Mouse (Mus musculus): Measurements from ENCODE around the gene Ly86.
A peak's percentile ranks its signal among the peaks of the same experiment; 100 is the strongest.

Gene Ly86

DNA sequence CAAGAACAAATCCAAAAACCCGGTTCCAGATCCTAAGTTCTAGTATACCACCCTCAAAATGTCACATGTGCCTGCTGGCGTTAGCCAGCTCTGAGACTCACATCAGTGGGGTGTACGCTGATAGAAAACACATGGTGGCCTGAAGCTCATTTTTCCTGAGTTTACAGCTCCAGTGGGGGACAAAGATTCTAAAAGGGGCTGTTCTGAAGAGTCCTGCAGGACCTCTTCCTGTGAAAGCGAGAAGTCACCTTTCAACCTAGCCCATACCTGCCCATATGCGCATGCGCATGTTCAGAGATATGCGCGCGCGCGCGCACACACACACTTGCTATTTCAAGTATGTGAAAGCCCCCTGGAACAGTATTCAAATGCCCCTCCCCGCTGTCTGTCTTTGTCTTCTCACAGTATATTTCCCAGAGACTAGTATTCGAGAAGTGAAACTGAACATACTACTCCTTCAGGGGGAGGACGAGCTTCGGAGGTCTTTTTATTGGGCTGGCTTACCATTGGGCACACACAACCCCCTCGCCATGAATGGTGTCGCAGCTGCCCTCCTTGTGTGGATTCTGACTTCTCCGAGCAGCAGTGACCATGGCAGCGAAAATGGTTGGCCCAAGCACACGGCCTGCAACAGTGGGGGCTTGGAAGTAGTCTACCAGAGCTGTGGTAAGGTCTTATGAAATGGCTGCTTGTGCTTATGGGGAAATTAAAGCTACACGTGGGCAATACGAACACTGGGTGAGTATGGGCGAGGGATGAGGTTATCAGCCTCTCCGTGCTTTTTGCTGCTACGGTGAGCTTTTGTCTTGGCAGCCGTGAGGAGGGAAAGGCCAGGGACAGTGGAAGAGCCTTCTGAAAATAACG is at the start of gene Ly86:
Gene Ly86 (plus strand): TSS at position 300 of the 864 bp plus-strand sequence.
- no peak for DNase-seq (ENCODE audit: low spot score)

DNA sequence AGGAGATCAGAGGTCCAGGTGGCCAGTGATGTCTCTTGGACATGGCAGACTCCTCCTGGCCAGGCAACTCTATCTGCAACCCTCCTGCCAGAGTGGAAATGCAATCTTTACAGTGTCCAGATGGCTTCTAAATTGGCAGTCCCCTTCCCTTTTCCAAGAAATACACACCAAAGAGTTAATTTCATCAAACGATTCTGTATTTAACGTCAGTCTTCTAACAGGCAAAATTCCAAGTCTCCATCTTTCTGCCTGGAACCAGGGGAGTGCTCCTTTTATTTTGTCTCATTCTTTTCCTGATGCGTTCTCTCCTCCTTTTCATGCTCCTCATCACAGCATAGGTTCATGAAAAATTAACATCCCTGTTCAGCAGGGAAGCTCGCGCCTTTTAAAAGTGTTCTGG is 47.1 kb upstream of the Ly86 start:
- no peak for DNase-seq (ENCODE audit: low spot score)

DNA sequence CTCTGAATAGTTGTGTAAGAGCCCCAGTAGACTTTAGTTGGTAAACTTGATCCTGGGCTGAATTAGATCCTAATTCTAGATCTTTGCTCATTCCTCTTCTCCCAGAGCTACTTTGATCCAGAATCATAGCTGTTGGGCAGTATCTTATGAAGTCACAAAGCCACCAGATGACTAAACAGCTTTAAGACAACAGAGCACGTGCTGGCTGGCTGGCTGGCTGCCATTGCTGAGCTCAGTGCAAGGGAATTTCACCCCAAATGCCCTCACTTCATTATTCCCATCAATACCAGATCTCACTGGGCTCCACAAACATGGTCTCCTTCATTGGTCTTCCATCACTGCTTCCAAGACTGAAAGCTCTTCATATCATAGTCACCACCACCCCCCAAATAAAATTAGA is 46.2 kb upstream of the Ly86 start:
- no peak for DNase-seq (ENCODE audit: low spot score)

DNA sequence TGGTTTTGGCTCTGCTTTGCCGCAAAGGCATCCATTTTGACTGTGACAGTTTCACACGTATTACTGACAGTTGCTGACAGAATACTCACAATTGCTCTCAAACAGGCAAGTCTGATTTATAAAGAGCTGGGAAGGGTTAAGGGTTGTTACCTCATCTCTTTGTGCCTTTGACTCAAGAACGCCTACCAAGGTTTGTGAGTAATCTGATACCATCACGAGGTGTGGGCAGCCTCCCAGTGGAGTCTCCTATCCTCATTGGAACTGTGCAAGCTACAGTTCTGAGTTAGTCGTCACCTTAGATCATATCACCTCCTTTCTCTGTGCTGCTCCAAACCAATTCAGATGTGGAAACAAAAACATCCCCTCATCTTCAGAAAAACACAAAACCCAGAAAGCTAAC is 42.1 kb upstream of the Ly86 start:
- no peak for DNase-seq (ENCODE audit: low spot score)

DNA sequence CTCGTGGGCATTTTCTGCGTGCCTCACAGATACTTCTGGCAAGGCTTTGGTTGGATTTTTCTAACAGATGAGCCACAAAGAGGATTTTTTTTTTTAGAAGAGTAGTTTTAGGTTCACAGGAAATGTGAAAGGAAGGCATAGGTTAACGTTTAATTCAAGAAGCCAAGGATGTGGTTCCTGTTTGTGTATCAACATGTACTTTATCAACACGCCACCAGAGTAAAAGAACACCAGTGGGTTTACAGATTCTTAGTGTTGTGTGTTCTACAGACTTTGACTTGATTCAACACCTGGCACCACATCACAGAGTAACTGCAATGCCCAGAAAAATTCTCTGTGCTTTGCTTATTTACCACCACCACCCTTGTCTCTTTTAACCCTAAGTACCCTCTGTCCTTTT is 37.0 kb upstream of the Ly86 start:
- no peak for DNase-seq (ENCODE audit: low spot score)

DNA sequence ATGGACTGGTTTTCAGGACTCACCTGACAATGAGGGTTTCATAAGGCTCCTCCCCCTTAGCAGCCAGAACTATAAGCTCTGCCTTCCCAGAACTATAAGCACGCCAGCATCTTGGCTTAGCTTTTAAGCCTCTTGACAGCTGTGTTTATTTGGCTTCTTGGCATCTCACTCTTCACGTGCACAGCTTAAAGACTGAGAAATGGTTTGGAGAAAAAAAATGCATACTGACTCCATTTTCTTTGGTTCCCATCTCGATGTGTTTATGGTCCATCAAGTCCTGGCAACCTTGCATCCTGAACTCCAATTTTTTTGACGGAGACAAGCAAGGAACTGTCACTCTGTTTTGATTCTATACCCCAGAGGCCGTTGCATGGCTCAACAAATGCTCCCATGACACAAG is 35.7 kb upstream of the Ly86 start:
- no peak for DNase-seq (ENCODE audit: low spot score)

DNA sequence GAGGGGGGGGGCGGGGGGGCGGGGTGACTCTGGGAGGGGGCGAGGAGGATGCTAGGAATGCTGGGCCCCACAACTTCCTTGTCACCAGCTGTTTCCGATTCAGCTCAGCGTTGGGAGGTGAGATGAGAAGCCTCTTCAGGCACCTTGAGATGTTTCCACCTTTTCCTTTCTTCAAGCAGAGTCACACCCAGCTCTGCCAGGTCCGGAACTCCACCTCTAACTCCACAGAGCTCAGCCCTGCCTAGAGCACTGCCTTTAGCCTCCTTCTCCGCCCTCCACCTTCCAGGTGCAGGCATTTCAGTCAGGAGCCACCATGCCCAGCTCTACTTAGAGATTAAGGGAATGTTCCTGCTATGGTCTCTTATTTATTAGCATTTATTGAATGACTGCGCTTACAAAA is 34.7 kb upstream of the Ly86 start:
- DNase-seq (ENCODE audit: low spot score) = no peak

DNA sequence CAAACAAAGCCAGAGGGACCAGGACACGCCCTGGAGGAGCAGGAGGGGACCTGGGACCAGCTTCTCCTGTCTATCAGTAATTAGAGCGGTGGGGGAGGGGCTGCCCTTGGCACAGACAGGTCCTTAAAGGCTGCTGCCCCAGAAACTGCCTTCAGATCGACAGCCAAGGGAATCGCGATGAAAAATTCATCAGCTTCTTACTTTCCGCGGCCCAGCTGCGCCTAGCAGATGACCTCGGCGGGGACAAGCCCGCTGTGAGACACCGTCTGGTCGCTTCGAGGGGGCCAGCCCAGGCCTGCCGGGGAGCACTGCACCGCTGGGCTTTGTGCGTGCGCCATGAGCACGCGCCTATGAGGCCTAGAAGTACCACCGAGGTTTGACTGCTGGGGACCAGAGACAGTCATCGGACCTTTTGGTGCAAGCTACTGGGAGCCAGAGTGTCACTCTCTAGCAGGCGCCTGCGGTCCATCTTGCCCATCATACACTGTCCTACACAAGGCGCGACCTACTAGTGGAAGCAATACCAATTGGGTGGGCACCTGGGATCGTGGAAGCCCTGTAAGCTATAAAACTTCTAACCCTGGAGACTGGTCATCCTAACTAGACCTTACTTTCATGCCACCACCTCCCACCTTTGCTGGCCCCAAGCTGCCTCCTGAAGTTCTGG is 33.3 kb upstream of the Ly86 start:
- DNase-seq (ENCODE audit: low spot score) = no peak

DNA sequence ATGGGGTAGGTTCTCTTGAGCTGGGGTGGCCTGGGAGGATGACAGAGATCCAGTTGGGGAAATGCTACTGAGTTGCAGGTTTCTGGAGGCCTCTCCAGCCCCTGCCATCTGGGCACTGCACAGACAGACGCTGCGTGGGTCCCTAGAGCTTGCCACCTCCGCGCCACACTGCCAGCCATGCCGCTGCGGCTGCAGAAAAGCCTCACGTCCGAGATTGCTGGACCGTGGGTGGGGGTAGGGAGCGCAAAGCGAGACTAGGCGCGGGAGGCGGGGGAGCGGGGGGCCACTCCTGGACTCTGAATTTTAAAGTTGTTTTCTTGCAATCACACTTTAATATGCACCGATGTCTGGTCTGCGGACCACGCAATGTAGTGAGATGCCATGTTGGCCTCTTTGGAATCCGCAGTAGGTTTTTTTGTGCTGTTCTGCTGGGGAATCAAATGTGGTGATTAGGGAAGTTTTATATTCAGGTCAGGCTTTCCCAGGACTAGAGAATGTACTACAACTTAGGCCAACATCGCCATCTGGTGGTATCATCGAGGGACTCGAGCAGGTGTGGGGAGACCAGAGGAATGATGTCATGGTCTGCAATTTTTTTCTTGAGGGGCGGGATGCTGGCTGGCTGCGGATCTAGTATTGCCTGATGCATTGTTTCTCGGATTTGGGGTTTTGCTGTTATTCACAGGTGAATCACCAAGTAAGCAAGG is 32.6 kb upstream of the Ly86 start:
- DNase-seq (ENCODE audit: low spot score) = peak; percentile 29

DNA sequence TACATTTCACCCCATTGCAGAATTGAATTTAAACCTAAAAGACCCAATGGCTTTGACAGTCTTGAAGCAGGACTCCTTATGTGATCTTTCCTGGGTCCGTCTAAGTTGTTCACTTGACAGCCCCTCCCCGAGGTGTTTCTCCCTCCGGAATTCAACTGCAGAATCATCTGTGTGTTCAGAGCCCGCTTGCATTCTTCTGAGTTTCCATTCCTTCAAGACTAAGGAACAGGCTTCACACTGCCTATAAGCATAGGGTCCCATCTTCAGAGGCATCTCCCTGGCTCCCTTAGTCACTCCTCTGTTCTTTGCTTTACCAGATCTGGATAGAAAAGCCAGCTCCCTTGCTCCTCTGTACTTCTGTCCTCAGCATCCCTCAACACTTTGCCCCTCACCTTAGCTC is 32.1 kb upstream of the Ly86 start:
- DNase-seq (ENCODE audit: low spot score) = no peak

DNA sequence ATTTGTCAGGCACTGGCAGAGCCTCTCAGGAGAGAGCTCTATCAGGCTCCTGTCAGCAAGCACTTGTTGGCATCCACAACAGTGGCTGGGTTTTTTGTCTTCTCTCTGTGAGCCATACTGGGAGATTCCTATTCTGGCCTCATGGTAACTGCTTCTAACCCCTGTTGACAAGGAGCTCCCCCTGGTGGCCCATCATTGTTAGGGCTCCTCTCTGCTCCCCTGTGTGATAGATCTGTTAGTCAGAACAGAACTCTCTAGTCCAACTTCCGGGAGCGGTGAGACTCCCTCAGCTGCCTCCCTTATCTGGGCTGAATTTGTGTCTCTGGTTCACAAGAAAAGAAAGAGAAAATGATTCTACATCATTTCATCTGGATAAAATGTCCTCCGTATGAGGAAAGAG is 19.5 kb upstream of the Ly86 start:
- peak; percentile 29 for DNase-seq (ENCODE audit: low spot score)

DNA sequence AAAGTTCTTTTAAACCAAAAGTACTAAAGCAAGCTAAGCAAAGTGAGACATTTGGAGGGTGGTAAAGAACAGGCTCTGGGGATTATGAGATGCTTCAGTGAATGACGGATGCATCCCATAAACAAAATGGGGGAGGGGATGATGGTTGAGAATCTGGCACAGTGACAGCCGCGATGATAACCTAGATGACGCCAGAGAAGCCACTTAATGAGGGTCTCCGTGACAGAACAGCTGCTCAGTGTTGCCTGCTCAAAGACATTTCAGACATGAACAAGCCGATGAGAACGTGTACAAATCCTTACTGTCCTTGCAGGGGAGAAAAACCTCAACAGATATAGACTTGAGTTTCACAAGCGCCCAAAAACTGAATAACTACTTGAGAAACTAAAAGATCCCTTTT is 15.3 kb upstream of the Ly86 start:
- no peak for DNase-seq (ENCODE audit: low spot score)

DNA sequence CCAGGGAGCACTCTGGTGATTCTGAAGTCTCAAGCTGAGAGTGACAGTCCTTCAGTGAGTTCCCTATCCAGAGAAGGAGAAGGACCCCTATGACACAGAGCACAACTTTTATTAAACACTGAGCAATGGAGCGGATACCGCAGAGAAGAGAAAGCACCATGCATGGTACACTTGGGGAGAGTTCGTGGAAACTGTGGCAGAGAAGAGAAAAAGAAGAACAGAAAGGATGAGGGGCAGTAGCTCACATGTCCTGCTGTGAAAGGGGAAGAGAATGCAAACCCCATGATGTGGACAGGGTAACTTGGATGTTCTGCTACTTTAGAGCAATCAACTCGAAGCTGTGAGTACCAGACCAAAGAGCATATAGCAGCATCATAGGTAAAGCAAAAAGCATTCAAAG is 14.0 kb upstream of the Ly86 start:
- no peak for DNase-seq (ENCODE audit: low spot score)

DNA sequence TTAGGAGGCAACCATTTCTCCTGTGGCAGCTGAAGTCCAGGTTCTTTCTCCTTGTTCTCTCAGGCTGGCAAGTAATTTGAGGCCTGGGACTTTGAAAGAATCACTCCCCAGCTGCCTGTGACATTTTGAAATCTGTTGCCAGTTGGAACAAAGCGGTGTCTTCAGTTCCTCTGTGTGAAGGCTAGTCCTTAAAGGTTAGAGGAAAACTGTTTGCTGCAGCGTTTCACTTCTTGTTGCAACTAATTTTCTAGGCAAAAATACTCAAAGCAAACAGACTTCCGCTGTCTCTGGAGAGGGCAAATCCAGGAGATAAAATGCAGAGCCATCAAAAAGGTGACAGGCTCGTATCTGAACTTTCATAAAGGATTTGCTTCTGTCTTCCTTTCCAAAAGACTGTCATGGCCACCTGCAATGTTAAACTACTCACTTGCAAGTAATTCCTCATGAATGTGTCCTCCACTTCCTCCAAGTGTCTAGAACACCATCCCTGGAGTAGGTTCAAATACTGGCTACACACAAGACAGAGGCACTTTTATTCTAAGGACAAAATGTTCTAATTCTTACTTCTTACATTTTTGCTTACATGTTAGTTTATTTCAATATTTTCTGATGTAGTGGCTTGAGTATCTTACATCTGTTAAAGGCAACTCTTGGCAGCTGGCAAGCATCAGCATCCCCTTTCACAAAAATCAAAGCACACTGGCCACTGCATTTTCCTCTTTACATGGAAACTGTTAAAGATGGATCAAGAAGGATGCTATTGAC is 12.0 kb upstream of the Ly86 start:
- no peak for DNase-seq (ENCODE audit: low spot score)

DNA sequence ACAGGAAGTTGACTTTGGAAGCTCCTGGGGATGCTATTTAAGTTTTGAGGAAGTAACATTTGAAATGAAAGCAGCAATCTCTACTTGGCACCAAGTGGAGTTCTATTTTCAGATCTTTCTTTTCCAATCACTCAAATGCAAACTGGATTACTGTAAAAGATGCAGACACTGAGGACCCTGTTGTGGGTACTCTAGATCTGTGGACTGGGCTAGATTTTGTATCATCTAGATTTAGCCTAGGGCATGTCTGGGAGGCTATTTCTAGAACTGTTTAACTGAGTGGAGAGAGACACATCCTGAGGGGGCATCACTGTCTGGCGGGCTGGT is 11.5 kb upstream of the Ly86 start:
- DNase-seq (ENCODE audit: low spot score) = no peak

DNA sequence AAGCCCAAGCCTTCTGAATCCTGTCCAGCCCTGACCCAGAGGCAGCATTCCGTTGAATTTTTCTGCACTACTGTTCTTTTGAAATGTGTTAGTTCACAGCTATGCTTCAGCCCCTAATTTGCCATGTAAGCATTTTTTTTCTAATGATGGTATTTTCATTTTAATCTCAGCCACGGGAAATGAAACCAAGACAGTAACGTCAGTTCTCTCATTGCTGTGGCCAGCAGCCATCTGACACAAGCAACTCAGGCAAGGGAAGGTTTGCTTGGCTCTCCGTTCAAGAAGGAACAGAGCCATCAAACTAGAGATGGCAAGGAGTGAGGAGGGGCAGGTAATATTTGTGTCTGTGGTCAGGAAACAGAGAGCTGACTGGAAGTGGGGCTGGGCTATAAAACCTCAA is 7.7 kb upstream of the Ly86 start:
- DNase-seq (ENCODE audit: low spot score) = no peak

DNA sequence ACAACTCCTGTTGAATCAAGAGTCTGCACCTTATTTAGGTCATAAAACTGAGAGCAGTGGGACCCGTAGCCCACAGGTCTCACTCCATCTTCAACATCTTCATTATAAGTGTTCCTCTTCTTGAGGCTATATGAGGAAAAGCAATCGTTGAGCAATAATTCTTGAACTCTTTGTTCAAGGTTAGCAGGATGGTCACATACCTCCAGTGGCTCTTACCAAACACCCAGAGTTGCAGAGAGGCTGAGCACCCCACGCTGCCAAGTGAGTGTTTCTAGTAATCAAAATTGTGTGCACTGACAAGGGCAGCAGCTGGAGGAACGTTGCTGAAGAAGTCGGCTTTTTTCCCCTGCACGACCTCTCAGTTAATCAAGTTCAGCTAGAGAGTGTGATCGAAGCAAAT is 7.1 kb upstream of the Ly86 start:
- DNase-seq (ENCODE audit: low spot score) = no peak

DNA sequence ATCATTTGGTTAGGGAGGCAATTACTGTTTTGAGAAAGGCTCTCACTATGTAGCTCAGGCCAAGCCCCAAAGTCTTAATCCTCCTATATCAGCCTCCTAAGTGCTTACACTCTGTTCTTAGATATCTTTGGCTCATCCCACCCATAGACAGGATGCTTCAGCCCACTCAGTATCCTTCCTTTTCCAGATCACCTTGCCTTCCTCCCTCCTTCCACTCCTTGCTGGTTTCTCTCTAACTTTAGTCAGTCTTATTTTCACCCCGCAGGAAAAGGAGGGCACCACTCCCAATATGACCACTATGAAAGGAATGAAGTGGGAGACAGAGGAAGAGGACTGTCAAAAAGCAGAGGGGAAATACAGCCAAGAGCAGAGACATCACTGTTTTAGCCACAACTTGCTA is 2.2 kb upstream of the Ly86 start:
- DNase-seq (ENCODE audit: low spot score) = no peak

DNA sequence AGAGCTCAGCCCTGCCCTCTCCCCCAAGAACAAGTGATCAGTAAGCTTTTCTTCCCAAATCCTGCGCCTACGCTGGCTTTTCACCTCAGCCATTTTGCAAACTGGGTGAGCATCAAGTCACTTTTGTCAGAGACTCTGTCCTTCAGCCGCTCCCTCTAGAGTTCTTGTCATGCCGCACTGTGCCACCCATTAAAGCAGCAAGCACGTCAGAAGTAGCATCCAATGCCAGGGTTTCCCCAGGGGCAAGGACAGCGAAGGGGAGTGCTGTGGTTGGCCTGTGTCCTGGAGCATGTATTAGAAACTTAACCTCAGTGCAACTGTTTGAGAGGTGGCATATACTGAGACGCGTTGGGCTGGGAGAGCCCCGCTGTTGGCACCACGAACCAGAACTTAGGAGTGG is 815 bp downstream of the Ly86 start:
- DNase-seq (ENCODE audit: low spot score) = no peak

DNA sequence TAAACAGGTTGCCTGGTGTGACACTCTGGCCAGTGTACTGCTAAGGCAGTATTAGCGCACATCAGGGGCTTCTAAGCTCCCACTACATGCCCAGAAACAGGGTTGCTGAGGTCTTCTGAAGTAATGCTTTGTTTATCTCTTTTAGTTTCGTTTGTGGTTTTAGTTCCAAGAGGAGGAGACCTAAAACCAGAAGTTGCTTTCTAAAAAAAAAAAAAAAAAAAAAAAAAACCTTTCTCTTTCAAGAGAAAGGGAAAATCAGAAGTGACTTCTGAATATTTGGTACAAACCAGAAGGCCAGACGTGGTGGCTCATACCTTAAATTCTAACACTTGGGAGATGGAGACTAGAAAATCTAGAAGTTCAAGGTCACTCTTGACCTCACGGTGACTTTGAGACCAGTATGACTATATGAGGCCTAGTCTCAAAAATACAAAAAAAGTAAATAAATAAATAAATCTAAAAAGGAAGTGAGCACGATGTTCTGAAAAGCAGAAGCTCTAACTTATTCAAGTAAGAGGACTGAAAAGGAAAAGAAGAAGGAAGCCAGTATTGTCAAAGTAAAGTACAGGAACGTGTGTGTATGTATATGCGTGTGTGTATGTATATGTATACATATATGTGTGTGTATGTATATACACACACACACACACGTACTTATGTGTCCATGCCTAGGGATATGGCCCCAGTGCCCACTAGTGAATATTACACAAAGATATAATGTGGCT is 3.0 kb downstream of the Ly86 start:
- no peak for DNase-seq (ENCODE audit: low spot score)

DNA sequence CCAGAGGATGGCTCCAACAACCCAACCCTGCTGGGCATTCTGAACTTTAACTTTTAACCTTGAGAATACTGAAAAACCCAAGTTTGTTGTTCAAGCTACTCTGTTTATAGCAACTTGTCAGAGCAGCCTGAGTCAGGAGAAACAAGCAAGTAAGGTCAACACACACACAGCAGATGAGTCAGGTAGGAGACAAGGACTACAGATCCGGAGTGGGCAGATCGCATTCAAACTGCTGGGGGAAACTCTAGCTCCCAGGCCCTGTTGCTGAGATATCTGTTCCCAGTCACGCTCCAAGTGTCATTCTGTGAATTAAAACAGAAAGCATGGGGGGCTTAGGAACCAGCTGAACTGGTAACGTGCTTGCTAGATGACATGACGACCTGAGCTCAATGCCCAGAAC is 4.0 kb downstream of the Ly86 start:
- no peak for DNase-seq (ENCODE audit: low spot score)

DNA sequence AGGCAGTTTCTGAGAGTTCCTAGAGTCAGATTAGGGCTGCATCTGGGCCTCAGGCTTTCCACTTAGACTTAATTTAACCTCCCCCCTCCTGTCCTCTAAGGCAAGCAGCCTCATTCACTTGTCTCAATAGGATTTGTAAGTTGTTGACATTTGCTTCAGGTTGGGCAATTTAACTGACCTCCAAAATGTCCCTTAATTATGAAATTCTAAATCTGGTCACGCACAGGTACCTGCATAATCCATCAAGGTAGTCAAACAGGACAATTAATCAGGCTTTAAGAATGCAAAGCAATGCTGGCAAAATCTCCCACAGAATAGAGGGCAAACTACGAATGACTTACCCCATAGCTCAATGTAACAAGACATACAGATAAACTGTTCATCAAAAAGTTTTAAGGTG is 8.0 kb downstream of the Ly86 start:
- DNase-seq (ENCODE audit: low spot score) = no peak

Data from c-Kit-positive CD71-positive TER-119-positive erythroid progenitor cells, embryonic 14.5 days (primary cell).